Mouse (Mus musculus) ovary, adult 18-20 months (tissue): ENCODE results near the gene Gm10271.

ENCODE experiments used
- DNase-seq: peaks from one replicate; pipeline ENCODE4 v3.0.0; 2022; ENCODE audit warnings: low spot score, mixed read lengths

The Gm10271 gene

DNA sequence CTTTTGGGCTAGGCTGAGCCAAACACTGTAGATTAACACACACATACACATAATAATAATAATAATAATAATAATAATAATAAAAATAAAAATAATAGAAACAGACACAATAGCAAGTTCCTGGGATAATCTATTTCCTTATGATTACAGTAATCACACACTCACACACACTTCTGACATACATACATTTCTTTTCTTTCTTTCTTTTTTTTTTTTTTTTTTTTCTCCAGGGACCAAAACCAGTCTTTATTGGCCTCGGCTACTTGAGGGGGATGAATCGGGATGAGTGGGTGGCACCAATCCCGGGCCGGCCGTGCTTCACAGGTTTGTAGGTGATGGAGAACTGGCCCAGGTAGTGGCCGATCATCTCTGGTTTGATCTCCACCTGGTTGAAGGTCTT is at the start of gene Gm10271:
Gm10271 (minus strand) TSS at position 101 of the 400 bp plus-strand sequence.
- DNase-seq, result no peak

DNA sequence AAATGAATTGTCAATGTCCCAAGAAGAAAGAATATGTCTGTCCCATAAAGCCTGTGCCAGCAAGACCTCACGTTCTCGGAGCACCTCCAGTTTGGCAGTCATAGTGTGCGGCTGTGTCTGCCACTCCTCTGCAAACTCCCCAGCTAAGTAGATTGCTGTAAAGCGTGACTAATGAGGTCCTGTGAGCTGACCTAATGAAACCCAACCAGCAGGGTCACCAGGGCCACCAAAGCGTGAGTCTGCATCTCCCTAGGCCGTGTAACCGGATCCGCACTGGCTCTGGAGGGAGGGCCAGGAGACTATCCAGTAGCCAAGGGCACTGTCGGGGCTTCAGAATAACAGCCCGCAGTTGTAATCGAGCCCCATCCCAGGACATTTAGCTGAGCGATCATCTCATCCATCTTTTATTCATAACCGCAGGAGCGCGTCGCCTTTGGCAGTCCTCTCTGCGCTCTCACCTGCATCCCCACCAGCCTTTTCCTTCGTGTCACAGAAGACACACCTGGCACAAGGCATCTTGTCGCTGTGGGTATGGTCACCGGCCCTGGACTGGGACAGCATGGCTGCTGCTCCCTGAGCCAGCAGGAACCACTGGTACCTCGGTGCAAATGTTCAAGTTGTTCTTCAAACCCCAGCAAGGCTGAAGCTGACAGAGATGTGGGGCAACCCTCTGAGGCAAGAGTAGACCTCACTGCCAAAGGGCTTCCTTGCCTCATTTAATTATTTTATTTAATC is 48.8 kb upstream of the Gm10271 start:
- DNase-seq, result no peak

DNA sequence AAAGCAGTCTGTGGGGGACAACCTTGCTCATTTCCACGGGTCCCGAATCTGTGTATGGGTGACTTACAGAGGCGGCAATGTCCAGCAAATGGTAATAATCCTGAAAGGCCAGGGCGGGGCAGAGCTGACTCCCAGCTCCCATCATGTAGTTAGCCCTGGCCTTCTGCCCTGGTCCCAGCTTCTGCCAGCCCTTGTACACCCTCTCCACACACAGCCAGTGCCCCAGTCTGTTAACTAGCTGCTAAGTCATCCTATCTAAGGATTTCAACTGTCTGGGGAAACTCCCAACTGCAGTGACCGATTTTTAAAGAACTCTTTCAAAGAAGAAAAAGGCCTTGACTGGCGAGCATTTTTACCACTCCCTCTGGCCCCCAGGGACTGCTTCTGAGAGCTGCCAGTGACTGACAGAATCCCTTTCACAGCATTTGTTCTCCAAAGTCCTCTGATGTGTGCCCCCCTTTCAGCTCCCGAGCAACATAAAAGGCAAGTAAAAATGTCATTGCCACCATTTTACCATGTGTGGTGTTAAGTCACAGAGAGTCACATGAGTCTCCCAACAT is 46.0 kb upstream of the Gm10271 start:
- DNase-seq, result no peak

DNA sequence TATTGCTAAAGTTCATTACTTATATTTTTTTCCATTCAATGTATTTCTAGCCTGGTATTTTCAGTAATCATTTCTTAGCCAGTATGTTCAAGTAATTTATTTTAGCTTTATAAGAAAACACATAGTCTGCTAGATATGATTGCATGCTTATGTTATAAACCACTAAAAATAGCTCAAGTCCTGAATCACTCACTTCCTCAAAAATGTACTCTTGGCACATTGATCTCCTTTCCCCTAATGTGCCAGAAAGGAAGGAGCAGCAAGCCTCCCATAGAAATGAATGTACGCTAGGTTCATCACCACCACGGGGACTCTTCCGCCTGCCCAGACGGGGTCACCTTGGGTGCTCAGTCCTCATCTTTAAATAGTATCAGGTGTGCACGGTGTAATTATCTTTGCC is 42.2 kb upstream of the Gm10271 start:
- DNase-seq, result no peak

DNA sequence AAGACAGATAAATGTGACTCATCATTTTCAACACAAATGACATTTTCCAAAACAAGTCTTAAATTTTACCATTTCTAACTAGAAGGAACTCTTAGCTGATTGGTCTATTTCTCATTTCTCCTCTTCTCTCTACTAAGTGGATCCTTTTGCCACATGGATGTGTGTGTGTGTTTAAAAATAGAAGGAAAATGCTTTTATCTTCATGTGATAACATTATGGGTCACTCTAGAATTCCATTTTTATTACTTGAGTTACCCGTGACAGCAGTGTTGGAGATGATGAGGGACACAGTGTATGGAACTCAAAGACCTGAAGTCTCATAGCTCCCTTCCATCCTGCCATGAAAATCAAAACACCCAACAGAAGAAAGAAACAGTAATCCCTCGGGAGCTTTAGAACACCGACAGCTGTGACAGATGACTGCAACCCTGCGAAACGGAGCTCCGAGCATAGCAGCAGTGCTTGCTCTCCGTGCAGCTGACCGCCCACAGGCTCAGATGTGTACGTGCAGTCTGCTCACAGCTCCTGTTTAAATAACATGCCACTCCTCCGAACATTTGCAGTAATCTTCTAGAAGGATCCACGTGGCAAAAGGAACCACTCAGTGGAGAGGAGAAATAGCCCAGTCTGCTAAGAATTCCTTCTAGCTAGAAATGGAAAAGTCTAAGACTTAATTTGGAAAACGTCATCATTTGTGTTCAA is 41.4 kb upstream of the Gm10271 start:
- no peak for DNase-seq

DNA sequence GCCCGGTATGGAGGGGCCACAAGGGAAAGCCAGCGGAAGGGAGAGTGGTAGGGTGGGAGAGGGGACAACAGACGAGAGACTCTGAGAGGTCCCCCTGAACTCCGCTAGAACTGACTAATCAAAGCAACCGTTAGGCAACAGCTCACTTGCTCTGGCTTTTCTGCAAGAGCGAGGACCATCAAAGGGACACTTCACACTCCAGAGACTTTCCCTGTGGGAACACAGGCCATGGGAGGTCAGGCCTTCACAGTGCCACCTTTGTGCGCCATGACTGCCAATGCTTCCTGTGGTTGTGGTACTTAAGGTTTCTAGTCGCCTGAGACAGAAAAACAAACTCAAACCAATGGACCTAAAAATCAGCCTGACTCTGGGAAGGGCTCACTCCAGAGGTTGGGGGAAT is 38.6 kb upstream of the Gm10271 start:
- DNase-seq, result no peak

DNA sequence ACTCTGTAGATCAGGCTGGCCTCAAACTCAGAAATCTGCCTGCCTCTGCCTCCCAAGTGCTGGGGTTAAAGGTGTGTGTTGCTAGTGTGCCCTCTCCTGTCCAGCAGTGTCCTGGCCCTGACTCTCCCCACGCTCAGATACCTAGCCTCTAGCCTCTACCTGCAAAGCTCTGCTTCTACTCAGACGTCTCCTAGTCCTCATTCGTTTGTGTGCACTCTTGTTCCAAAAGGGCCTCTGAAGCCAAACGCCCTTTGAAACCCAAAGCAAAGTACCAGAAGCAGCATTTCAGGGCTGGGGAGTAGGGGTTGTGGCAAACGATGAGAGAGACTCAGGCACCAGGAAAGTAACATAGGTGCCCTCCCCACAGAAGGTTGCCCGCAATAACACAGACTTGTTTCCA is 37.3 kb upstream of the Gm10271 start:
- no peak for DNase-seq

DNA sequence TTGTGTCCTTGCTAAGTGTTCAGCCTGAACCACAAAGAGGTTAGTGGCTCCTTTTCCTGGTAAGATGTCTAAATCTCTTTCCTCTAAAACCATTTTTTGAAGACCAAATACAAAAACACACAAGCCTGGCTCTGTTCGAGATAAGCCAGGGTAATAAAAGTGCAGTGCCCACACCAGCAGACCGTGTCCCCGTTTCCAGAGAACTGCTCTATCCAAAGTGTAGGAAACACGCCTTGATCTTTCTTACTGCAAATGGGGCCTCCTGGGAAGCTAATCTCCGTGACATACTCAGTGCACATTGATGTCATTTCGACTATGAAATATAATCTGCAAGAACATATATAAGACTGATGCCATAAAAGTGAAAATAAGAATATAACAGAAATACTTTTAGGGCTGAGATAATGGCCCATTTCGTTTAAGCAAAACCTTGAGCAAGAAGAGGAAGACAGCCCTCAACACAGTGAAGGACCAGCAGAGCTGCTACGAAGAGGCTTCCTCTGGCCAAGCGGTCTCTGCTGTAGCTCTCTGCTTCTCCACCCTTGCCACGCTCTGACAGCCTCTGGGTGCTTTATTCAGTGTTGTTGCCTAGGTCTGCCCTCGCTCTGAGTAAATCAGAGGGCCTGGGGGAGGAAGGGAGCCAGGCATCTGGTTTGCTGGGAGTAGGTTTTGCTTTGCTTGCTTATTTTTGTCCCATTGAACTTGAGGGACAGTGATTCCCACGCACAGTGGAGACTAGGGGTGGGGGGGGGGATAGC is 33.5 kb upstream of the Gm10271 start:
- DNase-seq, result no peak

DNA sequence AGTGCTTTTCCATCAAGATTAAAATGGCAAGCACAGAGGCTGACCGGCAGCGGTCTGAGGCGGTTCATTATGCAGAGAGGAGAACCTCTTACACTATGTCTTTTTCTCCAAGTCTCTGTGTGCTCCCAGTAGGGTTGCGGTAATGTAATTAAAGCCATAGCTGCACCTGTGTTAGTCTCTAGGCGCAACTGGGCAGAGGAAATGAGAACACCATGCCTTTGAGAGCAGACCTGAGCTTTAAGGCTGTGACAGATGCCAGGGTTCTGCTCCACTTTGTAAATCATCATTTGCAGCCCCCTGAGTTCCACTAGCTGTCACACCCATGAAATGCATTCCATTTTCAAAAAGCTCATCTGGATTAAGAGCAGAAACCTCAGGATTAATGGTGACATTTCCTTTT is 32.3 kb upstream of the Gm10271 start:
- DNase-seq, result no peak

DNA sequence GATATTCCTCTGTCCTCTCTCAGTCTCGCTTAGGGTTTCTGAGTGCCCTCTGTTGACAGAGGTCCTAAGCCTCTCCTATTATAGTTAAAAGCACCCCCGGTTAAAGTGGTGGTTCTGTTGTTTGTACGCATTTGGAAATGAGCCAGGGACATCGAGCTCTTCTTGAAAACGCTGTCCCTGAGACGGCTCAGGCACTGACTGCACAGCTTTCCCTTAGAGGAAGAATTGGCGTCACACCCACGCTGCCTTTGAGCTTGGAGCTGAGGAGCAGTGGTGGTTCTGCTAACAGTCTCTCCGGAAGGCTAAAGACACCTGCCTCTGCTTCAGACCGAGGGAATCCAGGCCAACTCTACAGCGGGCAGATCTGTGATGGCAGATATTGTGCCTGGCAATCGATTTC is 28.6 kb upstream of the Gm10271 start:
- peak; percentile 37 for DNase-seq

DNA sequence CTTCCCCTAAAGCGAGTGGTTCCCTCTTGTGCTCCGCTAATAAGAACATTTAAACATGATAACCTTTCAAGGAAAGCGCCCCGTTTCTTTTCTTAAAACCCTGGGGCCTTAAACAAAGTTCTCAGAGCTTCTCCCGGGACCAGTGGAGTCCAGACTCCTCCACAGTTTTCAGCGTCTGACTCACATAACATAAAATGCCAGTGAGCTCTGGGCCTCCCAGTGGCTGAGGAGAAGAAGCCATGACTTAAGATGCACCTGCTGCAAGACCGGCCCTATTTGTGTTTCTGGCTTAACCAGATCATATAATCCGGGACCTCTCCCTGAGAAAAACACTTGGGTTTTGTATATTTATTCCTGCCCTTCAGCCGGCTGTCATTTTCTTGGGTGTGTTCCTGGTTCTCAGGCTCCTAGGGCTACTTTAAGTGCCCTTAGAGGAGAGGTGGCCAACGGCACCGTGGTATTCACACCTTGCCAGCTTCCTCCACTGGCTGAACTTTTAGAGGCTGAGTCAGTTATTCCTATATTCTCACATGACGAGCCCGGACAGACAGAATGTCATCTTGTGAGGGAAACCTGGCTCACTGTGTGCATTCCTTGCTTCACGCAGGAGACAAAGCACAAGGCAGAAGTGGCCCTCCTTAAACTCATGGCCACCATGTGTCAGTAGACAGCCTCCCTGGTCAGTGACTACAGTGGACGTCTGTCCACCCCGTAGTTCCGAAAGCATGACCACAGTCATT is 26.5 kb upstream of the Gm10271 start:
- no peak for DNase-seq

DNA sequence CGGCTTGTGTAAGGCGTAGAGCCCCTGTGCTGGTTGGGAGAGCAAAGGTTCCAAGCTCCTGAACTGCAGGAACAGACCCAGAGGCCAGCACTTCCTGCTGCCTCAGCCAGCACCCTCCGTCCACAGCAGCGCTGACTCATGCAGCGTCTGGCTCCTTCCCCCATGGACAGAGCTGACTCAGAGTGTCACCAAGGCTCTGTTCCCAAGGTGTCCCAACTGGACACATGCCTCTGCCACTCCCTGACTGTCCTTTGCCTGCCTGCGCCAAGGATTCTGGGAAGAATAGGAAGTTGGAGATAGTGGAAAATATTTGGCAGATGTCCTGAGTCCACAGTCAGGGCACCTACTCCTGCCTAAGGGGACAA is 23.8 kb upstream of the Gm10271 start:
- peak; percentile 63 for DNase-seq

DNA sequence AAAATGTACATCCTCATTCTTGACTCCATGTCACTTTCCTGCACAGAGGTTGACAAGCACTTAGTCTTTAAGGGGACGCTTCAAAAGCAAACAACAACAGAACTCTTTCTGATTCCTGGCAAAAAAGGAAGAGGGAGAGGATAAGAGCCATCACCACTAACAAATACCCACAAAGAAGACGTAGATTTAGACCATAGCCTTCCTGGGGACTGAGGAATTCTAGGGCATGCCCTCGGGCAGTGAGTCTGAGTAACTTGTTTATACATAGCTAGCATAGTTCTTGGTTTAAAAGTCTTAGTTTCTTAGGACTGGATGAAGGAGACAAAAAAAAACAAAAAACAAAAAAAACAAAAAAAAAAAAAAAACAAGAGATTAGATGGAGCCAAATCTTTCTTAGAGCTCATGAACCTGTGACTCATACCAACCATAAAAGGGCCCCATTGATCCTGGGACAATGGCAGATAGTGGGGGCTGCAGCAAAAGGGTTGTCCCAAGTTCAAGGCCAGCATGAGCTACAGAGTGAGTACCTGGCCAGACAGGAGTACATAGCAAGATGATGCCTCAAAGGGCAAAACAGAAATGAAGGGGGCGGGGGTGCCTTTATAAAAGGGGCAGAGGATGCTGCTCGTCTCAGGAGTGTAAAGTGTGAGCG is 23.3 kb upstream of the Gm10271 start:
- DNase-seq, result no peak

DNA sequence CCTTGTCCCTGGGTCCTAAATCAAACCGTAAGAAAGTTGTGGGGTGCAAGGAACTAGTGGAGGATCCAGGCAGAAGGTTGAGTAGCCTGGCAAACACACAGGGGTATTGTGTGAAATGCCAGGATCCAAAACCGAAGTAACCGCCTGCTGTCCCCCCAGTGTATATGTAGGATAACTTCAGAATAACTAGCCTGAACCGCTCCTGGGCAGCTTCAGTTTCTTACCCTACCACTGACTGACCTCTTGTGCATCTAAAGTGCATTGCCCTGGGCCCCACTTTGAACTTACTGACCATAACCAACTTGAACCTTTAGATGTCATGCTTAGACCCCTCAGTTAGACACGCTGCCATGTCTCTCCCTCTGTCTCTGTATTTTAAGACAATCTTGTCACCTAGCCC is 22.8 kb upstream of the Gm10271 start:
- DNase-seq, result no peak

DNA sequence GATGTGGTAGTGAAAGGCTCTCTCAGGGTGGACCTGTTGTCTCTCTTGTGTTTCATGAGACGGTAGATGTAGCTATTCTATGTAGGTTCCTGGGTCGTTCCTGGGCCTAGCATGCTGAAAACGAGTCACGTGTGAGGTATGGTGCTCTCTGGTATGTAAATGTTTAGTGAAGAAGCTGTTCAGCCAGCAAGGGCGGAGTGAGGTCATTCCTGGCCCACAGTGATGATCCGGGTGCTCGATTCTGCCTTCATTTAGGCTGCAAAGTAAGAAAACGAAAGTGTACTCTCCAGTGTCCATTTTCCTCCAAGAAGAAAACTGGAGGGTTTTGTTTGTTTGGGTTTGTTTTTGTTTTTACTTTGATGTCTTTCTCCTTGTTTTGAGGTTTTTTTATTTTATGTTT is 21.6 kb upstream of the Gm10271 start:
- DNase-seq, result no peak

DNA sequence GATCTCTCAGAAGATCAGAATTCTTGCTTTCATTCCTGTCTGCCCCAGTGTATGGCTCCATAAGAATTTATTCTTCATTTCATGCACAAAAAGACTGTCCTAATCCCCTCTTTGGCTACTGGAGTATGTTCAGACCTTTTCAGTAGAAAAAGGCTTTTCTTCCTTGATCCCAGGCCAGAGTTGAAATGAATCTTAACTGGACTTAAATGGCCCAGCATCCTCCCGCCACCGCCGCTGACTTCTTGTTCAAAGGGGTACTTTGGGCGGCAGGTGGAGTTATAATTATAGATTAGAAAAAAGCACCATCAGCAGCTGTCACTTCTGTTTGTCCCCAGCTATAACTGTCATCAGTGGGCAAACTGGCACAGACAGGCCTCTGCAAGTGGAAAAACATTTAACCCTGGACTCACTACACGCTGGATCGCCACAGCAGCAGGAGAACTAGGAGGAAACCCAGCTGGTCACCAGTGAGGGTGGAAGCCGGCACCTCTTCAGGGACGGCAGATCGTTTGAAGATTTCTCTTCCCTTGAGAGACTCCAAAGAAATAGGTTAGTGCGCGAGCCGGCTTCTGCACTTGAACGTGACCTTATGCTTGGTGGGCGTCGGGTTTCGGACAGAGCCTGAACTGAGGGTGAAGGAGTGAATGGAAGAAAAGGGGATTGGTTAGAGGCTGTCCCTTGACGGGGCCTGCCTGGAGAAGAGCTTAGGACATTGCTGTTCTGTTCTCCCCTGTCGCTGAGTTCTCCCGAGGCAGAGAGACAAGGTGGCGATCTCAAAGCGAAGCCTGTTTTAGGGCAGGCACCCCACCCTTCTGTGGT is 14.1 kb upstream of the Gm10271 start, which contains the start of gene Best3:
Best3 (plus strand) TSS at position 51 of the 819 bp plus-strand sequence.
- DNase-seq, result no peak

DNA sequence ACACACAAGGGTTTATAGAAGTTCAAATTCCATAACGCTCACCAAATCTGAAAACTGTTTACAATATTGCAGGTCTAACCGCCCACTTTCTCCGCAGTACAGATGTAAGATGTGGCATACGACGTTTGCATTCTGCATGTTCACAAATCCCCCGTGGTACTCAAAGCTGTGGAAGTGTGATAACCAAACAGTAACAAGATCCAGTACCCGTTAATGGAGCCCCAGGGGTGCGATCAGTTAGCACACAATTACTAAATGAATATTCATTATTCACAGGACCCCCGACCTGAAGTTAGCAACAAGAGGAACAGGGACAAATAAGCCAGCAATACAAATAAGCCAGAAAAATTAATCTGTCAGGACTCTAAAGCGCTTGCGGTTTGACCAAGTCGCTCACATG is 12.4 kb upstream of the Gm10271 start:
- no peak for DNase-seq

DNA sequence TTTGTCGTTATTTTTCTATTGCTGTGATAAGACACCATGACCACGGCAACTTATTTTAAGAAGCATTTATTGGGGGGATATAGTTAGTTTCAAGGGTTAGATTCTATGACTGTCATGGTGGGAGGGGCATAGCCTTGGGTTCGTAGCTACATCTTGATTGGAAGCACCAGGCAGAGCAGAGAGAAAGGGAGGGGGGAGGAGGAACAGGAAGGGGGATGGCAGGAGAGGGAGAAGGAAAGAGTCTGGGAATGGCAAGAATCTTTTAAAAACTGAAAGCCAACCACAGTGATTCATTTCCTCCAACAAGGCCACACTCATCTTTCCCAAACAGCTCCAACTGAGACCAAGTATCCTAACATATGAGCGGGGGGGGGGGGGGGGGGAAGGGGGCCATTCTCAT is 10.1 kb upstream of the Gm10271 start:
- no peak for DNase-seq

DNA sequence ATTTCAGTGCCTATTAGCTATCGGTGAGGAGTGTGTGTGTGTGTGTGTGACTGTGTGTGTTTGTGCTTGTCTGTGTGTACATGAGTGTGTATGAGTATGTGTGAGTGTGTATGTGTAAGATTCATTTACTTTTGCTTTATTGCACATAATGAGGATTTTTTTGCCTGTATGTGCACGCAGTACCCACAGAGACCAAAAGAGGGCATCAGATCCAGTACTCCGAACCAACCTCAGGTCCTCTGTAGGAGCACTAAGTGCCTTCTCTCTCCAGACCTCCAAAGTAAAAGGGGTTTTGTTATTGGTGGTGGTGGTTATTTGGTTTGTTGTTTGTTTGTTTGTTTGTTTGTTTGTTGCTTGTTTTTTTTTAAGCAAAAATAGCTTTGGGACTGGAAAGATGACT is 8.5 kb upstream of the Gm10271 start:
- no peak for DNase-seq

DNA sequence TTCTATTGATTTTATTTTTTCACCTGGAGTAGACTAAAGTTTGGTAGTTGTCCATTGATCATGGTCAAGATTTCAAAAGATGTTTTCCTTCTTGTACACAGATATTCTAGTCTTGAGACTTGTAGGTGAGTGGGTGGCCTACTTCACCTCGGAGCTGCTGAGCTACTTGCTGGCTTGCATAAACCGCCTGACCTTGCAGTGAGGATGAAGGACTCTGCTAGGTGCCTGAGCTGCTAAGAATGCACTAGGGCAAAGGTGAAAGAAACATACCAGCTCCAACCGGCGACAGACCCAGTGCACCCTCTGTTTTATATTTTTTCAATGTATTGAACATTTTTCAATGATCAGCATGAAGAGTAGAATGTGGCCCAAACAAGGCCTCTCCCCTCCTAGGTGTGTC is 7.9 kb upstream of the Gm10271 start:
- DNase-seq, result no peak

DNA sequence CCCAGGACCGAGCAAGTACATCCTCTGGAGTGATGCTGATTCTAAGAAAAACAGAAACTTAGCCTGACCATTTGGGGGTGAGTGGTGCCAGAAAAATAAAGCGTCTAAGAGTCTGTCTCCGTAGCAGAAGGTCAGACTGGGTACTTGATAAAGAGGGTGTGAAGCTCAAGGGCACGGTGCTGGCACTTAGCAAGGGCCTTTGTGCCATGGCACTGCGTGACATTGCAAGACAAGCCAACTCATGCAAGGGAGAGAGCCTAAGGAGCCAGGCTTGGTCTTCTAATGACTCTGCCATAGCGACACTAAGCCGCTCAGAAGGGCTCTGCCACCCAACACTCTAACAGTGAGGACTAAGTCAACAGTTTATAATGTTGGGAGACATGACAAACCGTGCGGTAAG is 6.4 kb upstream of the Gm10271 start:
- DNase-seq, result no peak
